Mouse (Mus musculus): ENCODE measurements around the gene Gpr35.
A peak's percentile ranks its signal among the peaks of the same experiment; 100 is the strongest.
"Not testable (repeated sequence)": the region's sequence is repeated elsewhere in the genome, so short reads cannot be mapped to it uniquely, and the experiment has no call there.

The Gpr35 gene

DNA sequence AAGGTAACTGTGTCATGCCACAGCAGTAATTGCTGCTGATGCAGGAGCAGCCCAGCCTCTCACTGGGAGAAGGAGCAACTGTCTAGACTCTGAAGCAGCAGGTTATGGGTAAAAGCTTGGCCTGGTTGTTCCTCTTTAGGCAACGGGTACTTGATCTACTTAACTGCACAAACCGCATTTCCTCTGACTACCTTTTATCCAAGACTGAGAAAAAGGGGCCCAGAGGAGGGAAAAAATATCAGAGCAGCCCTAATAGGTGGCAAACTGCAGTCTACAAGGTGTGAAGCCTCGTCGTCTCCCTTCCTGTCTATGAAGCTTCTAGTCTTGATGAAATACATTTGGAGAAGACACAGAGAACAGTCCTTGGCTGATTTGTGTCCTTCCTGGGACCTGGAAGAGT lies 17.1 kb upstream of the Gpr35 start:
- no peak for DNase-seq (ENCODE audit: low spot score)

DNA sequence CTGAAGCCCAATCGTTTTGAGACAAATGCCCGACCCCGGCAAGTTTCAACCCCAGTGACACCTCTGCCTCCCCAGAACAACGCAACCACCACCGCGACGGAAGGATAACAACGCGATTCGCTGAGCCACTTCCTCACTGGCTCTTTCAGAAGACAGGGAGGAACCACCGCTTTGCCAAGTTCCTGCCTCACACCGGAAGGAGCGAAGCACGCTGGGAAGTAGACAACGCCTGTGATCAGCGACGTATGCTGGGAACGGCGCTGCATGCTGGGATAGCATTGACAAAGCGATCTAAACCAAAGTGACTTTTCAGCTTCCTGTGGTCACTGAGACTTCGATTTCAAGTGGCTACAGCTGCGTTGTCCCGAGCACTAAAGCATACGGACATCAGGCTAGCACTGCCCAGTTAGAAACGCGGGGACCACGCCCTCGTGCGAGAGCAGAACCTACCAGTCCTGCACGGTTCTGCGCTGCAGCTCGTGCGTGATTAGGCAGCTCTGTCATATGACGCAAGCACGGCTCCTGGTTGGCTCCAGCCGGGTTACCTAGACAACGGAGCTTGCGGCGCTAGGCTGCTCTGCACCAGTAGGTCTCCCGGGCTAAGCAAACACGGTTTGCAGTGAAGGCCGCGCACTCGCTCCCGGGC lies 16.4 kb upstream of the Gpr35 start, which contains the start of gene Capn10:
Gene Capn10 (plus strand): TSS at position 195 of the 646 bp plus-strand sequence.
- peak; percentile 96 for DNase-seq (ENCODE audit: low spot score)

GRCm38 (mm10) chr1:92935054-92935962 lies 15.4 kb upstream of the Gpr35 start:
- peak; percentile 45 for DNase-seq (ENCODE audit: low spot score)

DNA sequence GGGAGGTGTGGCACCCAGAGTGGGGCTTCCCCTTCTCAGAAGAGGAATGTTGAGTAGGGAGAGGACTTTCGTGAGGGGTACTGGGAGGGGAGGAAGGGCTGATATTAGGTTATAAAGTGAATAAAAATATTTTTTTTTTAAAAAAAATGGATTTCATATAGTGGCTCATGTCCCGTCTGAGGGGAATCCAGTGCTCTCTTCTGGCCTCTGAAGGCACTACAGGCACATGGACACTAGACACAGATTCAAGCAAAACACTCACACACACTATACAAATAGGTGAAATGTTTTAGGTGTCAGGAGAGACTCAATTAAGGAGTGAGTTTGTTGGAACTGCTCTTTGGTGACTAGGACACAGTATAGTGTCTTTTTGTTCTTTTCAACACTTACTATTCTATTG lies 14.7 kb upstream of the Gpr35 start:
- no peak for DNase-seq (ENCODE audit: low spot score)

DNA sequence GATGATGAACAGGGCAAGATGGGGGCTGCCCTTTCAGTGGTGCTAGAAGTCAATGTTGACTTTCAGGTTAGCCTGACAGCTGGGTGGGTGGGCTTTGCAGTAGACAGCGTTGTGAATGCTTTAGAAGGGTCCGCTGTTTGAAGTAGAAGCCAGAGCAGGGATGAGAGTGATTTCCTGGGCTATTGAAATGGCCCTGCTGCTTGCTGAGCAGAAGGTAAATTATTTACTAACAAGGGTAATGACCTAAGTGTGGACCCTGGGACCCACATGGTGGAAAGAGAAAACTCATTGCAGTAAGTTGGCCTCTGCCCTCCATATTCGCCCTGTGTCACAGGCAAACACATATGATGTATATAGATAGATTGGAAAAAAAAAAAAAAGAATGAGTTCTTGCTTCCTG lies 14.2 kb upstream of the Gpr35 start:
- DNase-seq (ENCODE audit: low spot score) = no peak

DNA sequence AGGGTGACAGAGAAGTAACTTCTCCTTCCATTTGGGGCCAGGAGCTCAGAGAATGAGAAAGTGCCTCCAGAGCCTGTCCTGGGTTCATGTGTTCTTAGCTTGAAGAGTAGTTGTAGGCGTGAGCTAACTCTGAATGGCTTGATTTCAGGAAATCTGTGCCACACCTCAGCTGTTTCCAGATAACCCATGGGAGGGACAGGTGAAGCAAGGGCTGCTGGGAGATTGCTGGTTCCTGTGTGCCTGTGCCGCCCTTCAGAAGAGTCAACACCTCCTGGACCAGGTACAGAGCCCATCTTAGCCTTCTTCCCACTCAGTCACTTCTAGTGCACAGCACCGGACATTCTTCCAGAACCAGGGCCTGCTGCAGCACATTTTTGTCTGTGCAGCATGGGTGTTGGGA lies 12.9 kb upstream of the Gpr35 start:
- no peak for DNase-seq (ENCODE audit: low spot score)

DNA sequence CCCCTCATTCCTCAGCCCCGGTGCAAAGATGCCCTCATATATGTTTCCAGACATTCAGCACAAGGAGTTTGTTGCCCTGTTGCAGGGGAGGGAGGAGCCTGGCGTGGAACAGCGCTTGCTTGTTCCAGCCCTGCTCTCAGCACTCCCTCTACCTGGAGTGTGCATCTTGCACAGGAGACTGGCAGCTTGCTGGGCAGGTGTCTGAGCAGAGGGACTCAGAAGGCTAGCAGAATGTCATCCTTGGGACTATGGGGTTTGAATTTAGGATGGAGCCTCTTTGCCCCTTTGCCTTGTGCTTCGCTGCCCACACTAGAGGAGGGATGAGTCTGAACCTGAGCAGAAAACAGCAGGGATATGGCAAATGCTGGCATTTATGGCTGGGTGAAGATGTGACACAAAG lies 10.9 kb upstream of the Gpr35 start:
- DNase-seq (ENCODE audit: low spot score) = no peak

DNA sequence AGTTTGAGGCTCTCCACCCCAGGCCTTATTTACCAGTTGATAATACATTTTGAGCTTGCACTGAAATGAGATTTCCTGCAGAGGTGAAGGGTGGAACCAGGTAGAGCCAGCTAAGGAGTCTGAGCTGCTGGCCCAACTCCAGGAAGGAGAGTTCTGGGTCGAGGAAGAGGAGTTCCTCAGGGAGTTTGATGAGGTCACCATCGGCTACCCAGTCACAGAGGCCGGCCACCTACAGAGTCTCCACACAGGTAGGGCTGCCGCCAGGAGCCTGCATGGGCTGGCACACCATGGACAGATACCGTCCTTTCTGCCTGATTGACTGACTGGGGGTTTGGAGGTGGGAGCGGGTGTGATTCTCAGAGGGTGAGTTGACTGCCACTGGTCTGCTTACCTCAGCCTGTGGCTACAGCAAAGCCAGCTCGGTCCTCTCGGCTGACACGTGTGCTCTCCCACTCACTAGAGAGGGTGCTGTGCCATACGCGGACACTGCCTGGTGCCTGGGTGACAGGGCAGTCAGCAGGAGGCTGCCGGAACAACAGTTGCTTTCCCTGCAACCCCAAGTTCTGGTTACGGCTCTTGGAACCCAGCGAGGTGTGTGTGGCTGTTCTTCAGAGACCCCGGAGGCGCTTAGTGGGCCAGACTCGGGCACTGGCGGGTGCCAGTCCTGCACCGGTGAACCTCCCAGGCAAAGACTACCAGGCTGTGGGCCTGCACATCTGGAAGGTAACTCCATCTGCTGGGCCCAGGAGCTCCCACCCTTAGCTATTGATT lies 7.3 kb upstream of the Gpr35 start:
- DNase-seq (ENCODE audit: low spot score) = no peak

DNA sequence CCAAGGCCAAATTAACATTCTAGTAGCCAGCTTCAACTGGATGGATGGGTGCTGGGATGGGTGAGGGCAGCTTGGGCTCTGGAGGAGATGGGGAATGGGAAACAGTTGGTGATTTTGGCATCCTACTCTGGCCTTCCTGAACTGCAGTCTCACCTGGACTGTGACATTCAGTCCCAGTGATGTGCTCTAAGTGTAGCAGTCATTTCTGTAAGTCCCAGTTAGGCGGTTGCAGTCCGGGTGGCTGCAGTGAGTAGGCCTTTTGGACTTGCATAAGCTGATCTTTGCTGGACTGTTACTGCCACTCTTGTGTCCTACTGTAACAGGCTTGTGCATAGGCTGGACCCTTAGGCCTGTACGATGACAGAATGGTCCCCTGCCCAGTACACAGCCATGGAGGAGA lies 2.7 kb upstream of the Gpr35 start:
- no peak for DNase-seq (ENCODE audit: low spot score)

DNA sequence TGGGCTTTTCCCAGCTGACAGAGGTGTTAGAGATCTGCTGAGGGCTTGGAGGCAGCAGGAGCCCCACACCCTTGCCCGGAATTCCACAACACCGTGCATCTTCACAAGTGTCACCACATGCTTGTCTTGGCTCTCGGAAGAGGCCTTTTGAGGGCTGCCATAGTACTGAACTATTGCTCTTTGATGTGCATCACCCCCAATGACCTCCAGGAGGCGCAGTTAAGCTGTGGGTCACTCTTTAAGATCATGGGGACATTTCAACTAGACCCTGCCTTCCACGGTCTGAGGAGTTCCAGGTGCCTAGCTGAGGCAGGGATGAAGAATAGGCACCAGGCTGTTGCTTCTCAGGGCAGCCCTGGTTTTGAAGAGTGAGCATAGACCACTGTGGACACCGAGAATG lies 1.2 kb upstream of the Gpr35 start:
- DNase-seq (ENCODE audit: low spot score) = no peak

- DNase-seq (ENCODE audit: low spot score) = no peak
Observed at GRCm38 (mm10) chr1:92953641-92954040, 3.0 kb downstream of the Gpr35 start.

- peak; percentile 77 for DNase-seq (ENCODE audit: low spot score)
Observed at GRCm38 (mm10) chr1:92956571-92957335, 6.1 kb downstream of the Gpr35 start.

GRCm38 (mm10) chr1:92958999-92959398 lies 8.3 kb downstream of the Gpr35 start:
- no peak for DNase-seq (ENCODE audit: low spot score)

DNA sequence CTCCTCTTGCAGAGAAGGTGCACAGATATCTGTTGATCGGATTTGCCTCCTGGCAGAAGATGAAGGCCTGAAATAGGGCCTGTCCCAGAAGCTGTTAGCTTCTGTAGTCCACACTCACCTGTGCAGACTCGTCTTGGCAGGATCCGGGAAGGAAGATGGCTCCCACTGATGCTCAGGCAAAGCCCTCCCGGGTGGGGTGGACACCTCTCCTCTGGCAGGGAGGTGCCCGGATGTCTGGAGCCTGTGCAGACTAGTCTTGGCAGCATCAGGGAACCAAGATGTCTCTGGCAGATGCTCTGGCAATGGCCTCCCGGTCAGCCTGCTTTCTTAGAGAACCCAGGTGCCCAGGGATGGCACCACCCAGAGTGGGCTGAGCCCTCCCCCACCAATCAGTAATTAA lies 20.1 kb downstream of the Gpr35 start:
- DNase-seq (ENCODE audit: low spot score) = not testable (repeated sequence)

- no peak for DNase-seq (ENCODE audit: low spot score)
Observed at GRCm38 (mm10) chr1:92971879-92972795, 21.5 kb downstream of the Gpr35 start.

DNA sequence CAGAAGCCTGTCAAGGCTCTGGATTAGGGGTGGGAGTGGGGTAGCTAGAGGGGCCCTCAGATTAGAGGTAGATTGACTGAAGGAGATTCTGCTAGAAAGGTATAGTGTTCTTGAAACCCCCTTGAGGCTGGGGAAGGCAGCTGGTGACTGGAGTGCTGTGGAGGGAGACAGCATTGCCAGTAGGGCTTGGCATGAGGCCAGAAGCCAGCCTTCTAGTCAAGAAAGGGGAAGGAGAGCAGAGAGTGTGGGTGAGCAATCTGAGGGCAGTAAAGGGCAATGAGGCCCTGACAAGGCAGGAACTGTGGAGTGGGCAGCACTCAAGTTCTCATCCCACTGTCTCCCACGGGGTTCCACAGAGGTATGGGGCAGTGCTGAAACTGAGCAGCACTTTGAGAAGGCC lies 22.2 kb downstream of the Gpr35 start:
- DNase-seq (ENCODE audit: low spot score) = peak; percentile 57

DNA sequence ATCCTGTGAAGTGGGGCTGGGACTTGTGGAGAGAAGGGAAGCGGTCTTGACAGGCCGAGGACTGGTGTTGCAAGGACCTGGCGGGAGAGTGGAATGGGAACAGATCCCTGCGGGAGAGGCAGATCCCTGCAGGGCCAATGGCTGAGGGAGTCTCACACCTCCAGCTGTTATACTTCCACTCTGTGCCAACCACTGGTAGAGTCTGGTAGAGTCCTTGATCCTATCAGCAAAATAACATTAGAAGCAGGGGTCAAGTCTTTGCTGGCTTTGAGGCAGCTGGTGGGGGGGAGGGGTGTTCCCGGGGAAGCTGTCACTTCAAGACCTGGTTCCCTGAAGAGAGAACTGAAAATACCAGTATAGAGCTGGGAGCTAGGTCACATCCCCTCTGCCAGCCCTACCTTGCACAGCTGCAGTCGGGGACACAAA lies 25.5 kb downstream of the Gpr35 start:
- DNase-seq (ENCODE audit: low spot score) = no peak

DNA sequence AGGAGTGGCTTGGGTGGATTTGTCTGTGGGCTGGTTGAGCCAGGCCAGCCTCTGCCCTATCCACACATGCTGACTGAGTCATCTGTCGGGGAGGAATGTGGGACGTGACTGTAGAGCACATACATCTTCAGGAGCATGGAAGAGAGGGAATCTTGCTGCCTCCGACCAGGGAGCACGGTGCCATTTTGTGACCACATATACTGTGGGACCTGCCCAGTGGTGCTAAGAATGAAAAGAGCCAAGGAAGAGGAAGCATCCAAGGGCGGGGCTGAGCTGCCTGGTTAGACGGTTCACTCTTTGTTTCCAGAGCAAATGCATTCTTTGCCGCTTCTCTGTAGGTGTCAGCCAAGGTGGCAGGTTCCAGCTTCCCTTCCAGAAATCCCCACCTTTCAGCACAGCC lies 28.0 kb downstream of the Gpr35 start:
- no peak for DNase-seq (ENCODE audit: low spot score)

GRCm38 (mm10) chr1:92979073-92979602 lies 28.5 kb downstream of the Gpr35 start:
- no peak for DNase-seq (ENCODE audit: low spot score)

DNA sequence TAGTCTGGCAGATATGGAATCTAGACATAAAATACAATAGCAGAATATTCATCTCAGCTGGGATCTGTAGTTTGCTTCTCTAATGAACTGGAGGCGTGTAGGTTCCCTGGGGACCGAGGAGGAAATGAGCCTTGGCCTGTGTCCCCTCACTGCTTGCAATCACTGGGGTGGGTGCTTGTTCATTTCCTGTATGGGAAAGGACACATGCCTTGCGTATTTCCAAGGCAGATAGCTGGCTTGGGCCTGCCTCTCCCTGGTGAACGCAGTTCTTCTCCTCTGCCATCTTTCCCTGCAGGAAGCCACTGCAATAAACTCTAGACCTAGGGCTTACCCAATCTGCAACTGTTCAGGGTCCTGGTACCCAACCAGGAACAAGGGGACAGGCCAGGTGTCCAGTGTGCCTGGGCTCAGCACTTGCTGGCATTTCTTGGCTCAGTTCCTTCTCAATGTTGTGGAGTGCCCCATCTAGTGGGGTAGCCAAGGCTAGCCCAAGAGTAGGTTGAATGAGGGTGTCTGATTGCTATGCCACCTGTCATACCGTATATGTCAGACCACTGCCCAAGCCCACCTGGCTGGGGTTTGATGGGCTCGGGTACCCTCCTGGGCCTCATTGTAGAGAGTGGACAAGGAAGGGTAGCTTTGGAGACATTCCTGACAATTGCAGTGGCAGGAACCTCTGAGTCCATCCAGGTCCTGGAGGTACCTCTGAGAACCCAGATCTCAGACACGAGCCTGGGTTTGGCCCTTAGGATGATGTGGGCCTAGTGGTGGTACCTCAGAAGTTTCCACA lies 30.6 kb downstream of the Gpr35 start:
- DNase-seq (ENCODE audit: low spot score) = no peak
